Mouse (Mus musculus): ENCODE results near the gene Mavs. TPM values are rescaled to one million over a fixed set of nuclear protein-coding genes. Genes with fewer than 3 reads are reported as not detected.

The Mavs gene
- polyA plus RNA-seq, 1 experiment = 8.6 TPM

GRCm38 (mm10) chr2:131258693-131259092 is 24.8 kb downstream of the Mavs start:
- DNase-seq (ENCODE audit: extremely low spot score in 1 of 2, low spot score in 1 of 2) = no peak

GRCm38 (mm10) chr2:131260544-131261307 is 26.9 kb downstream of the Mavs start:
- DNase-seq (ENCODE audit: extremely low spot score in 1 of 2, low spot score in 1 of 2) = no peak

GRCm38 (mm10) chr2:131261481-131262212 is 27.8 kb downstream of the Mavs start:
- peak; percentile 46 to 71 for DNase-seq (ENCODE audit: extremely low spot score in 1 of 2, low spot score in 1 of 2)

- peak; percentile 98 to 99 for DNase-seq (ENCODE audit: extremely low spot score in 1 of 2, low spot score in 1 of 2)
These were observed 28.4 kb downstream of the Mavs start, which contains the start of gene Pank2 for GRCm38 (mm10) chr2:131262213-131262672. TSS of gene Pank2 (plus strand) at chr2:131262495.

GRCm38 (mm10) chr2:131262680-131263670 is 29.1 kb downstream of the Mavs start:
- DNase-seq (ENCODE audit: extremely low spot score in 1 of 2, low spot score in 1 of 2) = peak in 1 of 2 experiments; percentile 50

GRCm38 (mm10) chr2:131264027-131264426 is 30.2 kb downstream of the Mavs start:
- DNase-seq (ENCODE audit: extremely low spot score in 1 of 2, low spot score in 1 of 2) = no peak

- no peak for DNase-seq (ENCODE audit: extremely low spot score in 1 of 2, low spot score in 1 of 2)
These were observed 31.2 kb downstream of the Mavs start for GRCm38 (mm10) chr2:131265056-131265455.

- DNase-seq (ENCODE audit: extremely low spot score in 1 of 2, low spot score in 1 of 2) = no peak
These were observed 41.6 kb downstream of the Mavs start for GRCm38 (mm10) chr2:131275493-131275892.

- DNase-seq (ENCODE audit: extremely low spot score in 1 of 2, low spot score in 1 of 2) = no peak
These were observed 42.9 kb downstream of the Mavs start for GRCm38 (mm10) chr2:131276722-131277121.

GRCm38 (mm10) chr2:131281596-131281995 is 47.7 kb downstream of the Mavs start:
- no peak for DNase-seq (ENCODE audit: extremely low spot score in 1 of 2, low spot score in 1 of 2)

GRCm38 (mm10) chr2:131286276-131286675 is 52.4 kb downstream of the Mavs start:
- DNase-seq (ENCODE audit: extremely low spot score in 1 of 2, low spot score in 1 of 2) = no peak

GRCm38 (mm10) chr2:131290669-131291068 is 56.8 kb downstream of the Mavs start:
- DNase-seq (ENCODE audit: extremely low spot score in 1 of 2, low spot score in 1 of 2) = no peak

- no peak for DNase-seq (ENCODE audit: extremely low spot score in 1 of 2, low spot score in 1 of 2)
These were observed 62.9 kb downstream of the Mavs start for GRCm38 (mm10) chr2:131296746-131297261.

Other genes starting within 250 kb of the Mavs start
- gene Gfra4, start 191.0 kb upstream of the Mavs start, polyA plus RNA-seq (2012; rRNA removed) = 174 and 189 TPM in 2 replicates
- 16.5 and 18.5 TPM in 2 replicates for gene Adam33, start 170.2 kb upstream of the Mavs start, polyA plus RNA-seq (2012; rRNA removed)
- 0.23 and 0.38 TPM in 2 replicates for gene Siglec1, start 147.3 kb upstream of the Mavs start, polyA plus RNA-seq (2012; rRNA removed)
- 9.7 and 10.5 TPM in 2 replicates for gene Hspa12b, start 106.8 kb upstream of the Mavs start, polyA plus RNA-seq (2012; rRNA removed)
- gene Gm11037, start 100.6 kb upstream of the Mavs start, polyA plus RNA-seq (2012; rRNA removed) = not detected in 2 replicates
- gene 1700037H04Rik, start 74.0 kb upstream of the Mavs start, polyA plus RNA-seq (2012; rRNA removed) = 104 and 114 TPM in 2 replicates
- gene Cenpb, start 54.0 kb upstream of the Mavs start, polyA plus RNA-seq (2012; rRNA removed) = 73.7 and 79.6 TPM in 2 replicates
- 22.8 and 27.6 TPM in 2 replicates for gene Cdc25b, start 47.1 kb upstream of the Mavs start, polyA plus RNA-seq (2012; rRNA removed)
- gene Spef1, start 46.8 kb upstream of the Mavs start, polyA plus RNA-seq (2012; rRNA removed) = 9.5 and 10.0 TPM in 2 replicates
- gene Ap5s1, start 27.0 kb upstream of the Mavs start, polyA plus RNA-seq (2012; rRNA removed) = 47.2 and 68.7 TPM in 2 replicates
- gene Pank2, start 28.4 kb downstream of the Mavs start, polyA plus RNA-seq (2012; rRNA removed) = 37.7 and 38.9 TPM in 2 replicates
- 20.3 and 21.8 TPM in 2 replicates for gene Rnf24, start 118.8 kb downstream of the Mavs start, polyA plus RNA-seq (2012; rRNA removed)